ENCODE assay signal across 9 mouse cellular contexts in genomic region chr7:143389860-143390259, GRCm38 (mm10).
DNase-seq lines count a peak whose midpoint lies in the region; ATAC-seq and TF ChIP-seq lines count a peak whose summit lies in the region.
"Had no signal": no experiment of that assay in that cellular context is flagged by ENCODE, and none has a peak within 500 bp of the region (broad histone marks: within the 10 kb centered on the region; RNA-seq: fewer than 3 reads in every experiment).

No protein-coding gene starts in this region.

- H3K27me3 ChIP-seq in intestine, embryonic 14.5 days (replicated peaks; ENCODE audit: control insufficient read depth, insufficient read depth, low read length), result no peaks in the 10 kb centered on the region
- no peaks in the 10 kb centered on the region for H3K27me3 ChIP-seq in intestine, postnatal 0 days (replicated peaks; ENCODE audit: control insufficient read depth, insufficient read depth, low read length)
- no peaks in the 10 kb centered on the region for H3K27me3 ChIP-seq in cerebellum, adult 2 months (ENCODE audit: control insufficient read depth, insufficient read depth, low read length)
- no peaks in the 10 kb centered on the region for H3K27me3 ChIP-seq in embryonic facial prominence, embryonic 13.5 days
- H3K27me3 ChIP-seq in limb, embryonic 10.5 days (ENCODE audit: low read depth, poor library complexity, severe bottlenecking), result no peaks in the 10 kb centered on the region

- 32% methylated on average over 2 of the region's 2 CpGs for WGBS in intestine, embryonic 14.5 days
- WGBS in intestine, postnatal 0 days, result 56% methylated on average over 2 of the region's 2 CpGs
- 13% methylated on average over 2 of the region's 2 CpGs for WGBS in cerebellum, adult 2 months
- WGBS in embryonic facial prominence, embryonic 13.5 days, result 55% methylated on average over 2 of the region's 2 CpGs
- WGBS in limb, embryonic 10.5 days, result 69% methylated on average over 2 of the region's 2 CpGs

- no peaks in the 10 kb centered on the region for H3K36me3 ChIP-seq in intestine, embryonic 14.5 days (ENCODE audit: control insufficient read depth, insufficient read depth, low read length)
- no peaks in the 10 kb centered on the region for H3K36me3 ChIP-seq in intestine, postnatal 0 days (ENCODE audit: control insufficient read depth, insufficient read depth)
- no peaks in the 10 kb centered on the region for H3K36me3 ChIP-seq in embryonic facial prominence, embryonic 13.5 days
- H3K36me3 ChIP-seq in limb, embryonic 10.5 days, result no peaks in the 10 kb centered on the region

- peaks cover 26% of the 10 kb centered on the region for H3K4me1 ChIP-seq in intestine, embryonic 14.5 days (replicated peaks; ENCODE audit: control insufficient read depth, insufficient read depth, low read length)
- 0 out of 2 replicates have a peak, but pooled peaks cover 2% of the 10 kb centered on the region for H3K4me1 ChIP-seq in intestine, postnatal 0 days (replicated peaks; ENCODE audit: control insufficient read depth, insufficient read depth, low read length)
- H3K4me1 ChIP-seq in cerebellum, adult 2 months (ENCODE audit: control insufficient read depth, insufficient read depth, low read length), result peaks cover 15% of the 10 kb centered on the region
- H3K4me1 ChIP-seq in embryonic facial prominence, embryonic 13.5 days, result peaks cover 25% of the 10 kb centered on the region
- peaks cover 26% of the 10 kb centered on the region for H3K4me1 ChIP-seq in limb, embryonic 10.5 days

- peak overlapping the region; percentile 34; the same call in 1 of the 2 replicates for H3K4me2 ChIP-seq in intestine, embryonic 14.5 days (ENCODE audit: low read length)
- H3K4me2 ChIP-seq in intestine, postnatal 0 days (replicated peaks; ENCODE audit: low read depth), result no peak overlapping the region
- H3K4me2 ChIP-seq in embryonic facial prominence, embryonic 13.5 days, result peak overlapping the region; percentile 26; the same call in 1 of the 2 replicates

- no peak overlapping the region for H3K4me3 ChIP-seq in intestine, embryonic 14.5 days (ENCODE audit: low read depth, low read length)
- H3K4me3 ChIP-seq in intestine, postnatal 0 days (ENCODE audit: low read depth, low read length), result no peak overlapping the region
- no peak overlapping the region for H3K4me3 ChIP-seq in cerebellum, adult 2 months (replicated peaks; ENCODE audit: insufficient read depth, low read depth, low read length)
- no peak overlapping the region for H3K4me3 ChIP-seq in embryonic facial prominence, embryonic 13.5 days
- H3K4me3 ChIP-seq in limb, embryonic 10.5 days, result 0 out of 2 replicates have a peak overlapping the region, but pooled peaks have one; percentile 6

- H3K27ac ChIP-seq in intestine, embryonic 14.5 days (ENCODE audit: low read depth), result peak overlapping the region; percentile 88
- no peak overlapping the region for H3K27ac ChIP-seq in intestine, postnatal 0 days (ENCODE audit: low read depth, low read length)
- H3K27ac ChIP-seq in cerebellum, adult 2 months (ENCODE audit: insufficient read depth, low read length), result no peak overlapping the region
- H3K27ac ChIP-seq in embryonic facial prominence, embryonic 13.5 days, result peak overlapping the region; percentile 78
- peak overlapping the region; percentile 77 for H3K27ac ChIP-seq in limb, embryonic 10.5 days
- H3K27ac ChIP-seq: liver, embryonic 14.5 days had no signal

- TF ChIP-seq POLR2A in cerebellum, adult 2 months (IDR thresholded peaks at IDR 0.05; ENCODE audit: borderline replicate concordance, insufficient read depth, low read length), result no peak

- no peak overlapping the region for H3K9ac ChIP-seq in intestine, embryonic 14.5 days (ENCODE audit: low read length)
- H3K9ac ChIP-seq in intestine, postnatal 0 days (ENCODE audit: low read depth, low read length), result no peak overlapping the region
- H3K9ac ChIP-seq in embryonic facial prominence, embryonic 13.5 days, result no peak overlapping the region
- H3K9ac ChIP-seq: liver, embryonic 14.5 days had no signal

- no peak for ATAC-seq in intestine, embryonic 14.5 days (replicated peaks; ENCODE audit: low FRiP score, low TSS enrichment, low read depth)
- ATAC-seq in intestine, postnatal 0 days, result no peak
- ATAC-seq in embryonic facial prominence, embryonic 13.5 days (ENCODE audit: insufficient number of reproducible peaks, insufficient read depth, low FRiP score, low TSS enrichment, low read depth), result no peak

- TF ChIP-seq CTCF in intestine, postnatal 0 days (IDR thresholded peaks at IDR 0.05; ENCODE audit: low read depth), result no peak
- TF ChIP-seq CTCF in cerebellum, adult 2 months (IDR thresholded peaks at IDR 0.05; ENCODE audit: borderline replicate concordance, insufficient read depth, low read depth, low read length), result no peak

- peak; percentile 66 for DNase-seq in intestine, embryonic 14.5 days (ENCODE audit: low spot score)
- DNase-seq in cerebellum, adult 2 months, result peak; percentile 38 to 47
- DNase-seq in limb, embryonic 10.5 days (ENCODE audit: low spot score), result no peak
- no peak for DNase-seq in embryo, embryonic 9.5 days (ENCODE audit: extremely low spot score)
- no peak for DNase-seq in ovary, postnatal 10 days (ENCODE audit: low spot score)
- DNase-seq in thymus, postnatal 14 days, result no peak

- no peaks in the 10 kb centered on the region for H3K9me3 ChIP-seq in intestine, embryonic 14.5 days (ENCODE audit: control insufficient read depth, low read length)
- no peaks in the 10 kb centered on the region for H3K9me3 ChIP-seq in intestine, postnatal 0 days (ENCODE audit: control insufficient read depth)
- H3K9me3 ChIP-seq in embryonic facial prominence, embryonic 13.5 days, result peaks cover 4% of the 10 kb centered on the region; the same call in 1 of the 2 replicates
- no peaks in the 10 kb centered on the region for H3K9me3 ChIP-seq in limb, embryonic 10.5 days (replicated peaks)

Comparison
In these comparisons a context has a peak if more than half of its experiments do, and no peak if none do; other contexts are left out.
1. H3K27ac ChIP-seq: peak in intestine, embryonic 14.5 days (single experiment), embryonic facial prominence, embryonic 13.5 days (single experiment) and limb, embryonic 10.5 days (single experiment); none in intestine, postnatal 0 days (single experiment) and cerebellum, adult 2 months (single experiment).
2. DNase-seq: peak in intestine, embryonic 14.5 days (single experiment) and cerebellum, adult 2 months (2 of 2); none in limb, embryonic 10.5 days (single experiment), embryo, embryonic 9.5 days (single experiment), ovary, postnatal 10 days (single experiment) and thymus, postnatal 14 days (single experiment).